Mouse (Mus musculus) testis, adult 2 months (tissue): ENCODE results near the gene Cyp26b1.

Source experiments
- CTCF ChIP-seq: fragments of 200-500 bp; IDR thresholded peaks from 2 replicates; pipeline ENCODE4 v1.5.1; 2012; ENCODE audit warnings: low read depth, mild to moderate bottlenecking, inconsistent platforms, low read length, moderate library complexity; ENCODE audit not compliant: control insufficient read depth, insufficient read depth, insufficient replicate concordance
- POLR2A ChIP-seq: fragments of 200-500 bp; IDR thresholded peaks from 2 replicates; pipeline ENCODE4 v1.6.1; 2012; ENCODE audit warnings: low read depth, mild to moderate bottlenecking, inconsistent platforms, low read length, moderate library complexity; ENCODE audit not compliant: control insufficient read depth

GRCm38 (mm10) chr6:84617051-84617450 lies 23.3 kb upstream of the Cyp26b1 start:
- TF ChIP-seq POLR2A: no peak
- TF ChIP-seq CTCF: no peak
